Mouse (Mus musculus) lung, postnatal 0 days (tissue): ENCODE measurements around the gene Cntn5. TPM values are rescaled to one million over a fixed set of nuclear protein-coding genes. Genes with fewer than 3 reads are reported as not detected.

Experiments used
- ATAC-seq: fragments of 200-750 bp; cut with Nextera tagmentation; 2 replicates; pipeline ENCODE4 v1.8.0; 2017; ENCODE audit warnings: moderate library complexity
- DNase-seq: peaks from one replicate; pipeline ENCODE4 v3.0.0-alpha.2; 2016; ENCODE audit warnings: low spot score
- H3K27ac ChIP-seq: fragments of 300-500 bp; sonication (generic); 2 replicates; pipeline ENCODE4 v1.5.1; 2014; ENCODE audit warnings: antibody characterized with exemption, mild to moderate bottlenecking, low read length, mixed read lengths
- H3K27me3 ChIP-seq: fragments of 300-500 bp; sonication (generic); replicated peaks from 2 replicates; pipeline ENCODE4 v1.6.1; 2014; ENCODE audit warnings: low read length, mixed read lengths; ENCODE audit not compliant: insufficient read depth
- H3K36me3 ChIP-seq: fragments of 300-500 bp; sonication (generic); 2 replicates; pipeline ENCODE4 v1.6.1; 2014; ENCODE audit warnings: low read length, mixed read lengths; ENCODE audit not compliant: insufficient read depth
- H3K4me1 ChIP-seq: fragments of 300-500 bp; sonication (generic); 2 replicates; pipeline ENCODE4 v1.6.1; 2014; ENCODE audit warnings: antibody characterized with exemption, low read depth, low read length, mixed read lengths; ENCODE audit not compliant: insufficient read depth
- H3K4me2 ChIP-seq: fragments of 300-500 bp; sonication (generic); replicated peaks from 2 replicates; pipeline ENCODE4 v1.6.1; 2014; ENCODE audit warnings: low read depth, mild to moderate bottlenecking, low read length, moderate library complexity, mixed read lengths
- H3K4me3 ChIP-seq: fragments of 300-500 bp; sonication (generic); 2 replicates; pipeline ENCODE4 v1.5.1; 2014; ENCODE audit warnings: low read depth, low read length
- H3K9ac ChIP-seq: fragments of 300-500 bp; sonication (generic); replicated peaks from 2 replicates; pipeline ENCODE4 v1.6.1; 2014; ENCODE audit warnings: low read depth, mild to moderate bottlenecking
- H3K9me3 ChIP-seq: fragments of 300-500 bp; sonication (generic); 2 replicates; pipeline ENCODE4 v1.6.1; 2016; ENCODE audit warnings: low read length, mixed read lengths
- CTCF ChIP-seq: IDR thresholded peaks from 2 replicates; pipeline ENCODE4 v1.5.1; 2016; ENCODE audit warnings: antibody characterized with exemption, mild to moderate bottlenecking
- EP300 ChIP-seq: IDR thresholded peaks from 2 replicates; pipeline ENCODE4 v1.6.1; 2016; ENCODE audit warnings: antibody characterized with exemption, mild to moderate bottlenecking, control low read depth
- WGBS: fragments of 180-500 bp; shearing (Covaris S2); extraction: QIAGEN DNeasy Blood & Tissue Kit; methylation state at CpG from one replicate; pipeline ENCODE4 v1.1.7; 2014; 5-methylcytosine and 5-hydroxymethylcytosine counted together
- polyA plus RNA-seq: library from polyadenylated mRNA; unstranded; fragments of >200 nt; fragmentation: Nextera tagmentation; extraction: Ambion mirVana; gene quantifications from 2 replicates; pipeline ENCODE4 v1.2.1, GENCODE M21; 2015

Gene Cntn5
- polyA plus RNA-seq, 1 experiment from 2014 or later, result not detected

- Histone ChIP-seq H3K27me3 (no peaks in the 10 kb centered on the region), H3K9me3 (no peaks in the 10 kb centered on the region), H3K9ac (no peak overlapping the region), H3K4me3 (no peak overlapping the region), H3K4me2 (no peak overlapping the region), H3K27ac (no peak overlapping the region), H3K36me3 (no peaks in the 10 kb centered on the region), H3K4me1 (no peaks in the 10 kb centered on the region)
- DNase-seq (no peak), ATAC-seq (no peak)
- TF ChIP-seq EP300 (no peak), CTCF (no peak)
These were observed 528.3 kb downstream of the Cntn5 start for GRCm38 (mm10) chr9:10376261-10376660.

DNA sequence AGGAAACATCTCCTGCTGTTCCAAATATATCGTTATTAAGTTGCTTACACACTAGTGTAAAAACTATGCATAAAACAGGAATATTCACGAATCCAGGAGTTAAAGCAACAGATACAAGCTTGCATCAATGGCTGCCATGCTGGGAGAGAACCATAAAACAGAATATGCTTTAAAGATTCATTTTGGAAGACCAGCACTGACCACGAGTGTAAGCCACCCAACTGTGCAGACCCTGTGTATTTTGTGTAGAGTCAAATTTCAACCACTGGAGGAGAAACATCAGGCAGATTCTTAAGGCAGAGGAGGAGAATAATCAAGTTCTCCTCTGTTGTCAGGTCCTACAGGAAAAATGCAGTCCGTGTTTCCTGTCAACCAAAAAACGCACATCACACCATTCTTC is 535.6 kb downstream of the Cntn5 start:
- H3K9ac ChIP-seq, result no peak overlapping the region
- TF ChIP-seq EP300 (no peak), CTCF (no peak)
- H3K9me3 ChIP-seq, result no peaks in the 10 kb centered on the region
- H3K27me3 ChIP-seq, result no peaks in the 10 kb centered on the region
- no peak for DNase-seq
- H3K4me2 ChIP-seq, result no peak overlapping the region
- H3K4me3 ChIP-seq, result no peak overlapping the region
- H3K27ac ChIP-seq, result no peak overlapping the region
- 56% methylated on average over 5 of the region's 5 CpGs for WGBS
- no peak for ATAC-seq
- no peaks in the 10 kb centered on the region for H3K36me3 ChIP-seq
- H3K4me1 ChIP-seq, result no peaks in the 10 kb centered on the region

DNA sequence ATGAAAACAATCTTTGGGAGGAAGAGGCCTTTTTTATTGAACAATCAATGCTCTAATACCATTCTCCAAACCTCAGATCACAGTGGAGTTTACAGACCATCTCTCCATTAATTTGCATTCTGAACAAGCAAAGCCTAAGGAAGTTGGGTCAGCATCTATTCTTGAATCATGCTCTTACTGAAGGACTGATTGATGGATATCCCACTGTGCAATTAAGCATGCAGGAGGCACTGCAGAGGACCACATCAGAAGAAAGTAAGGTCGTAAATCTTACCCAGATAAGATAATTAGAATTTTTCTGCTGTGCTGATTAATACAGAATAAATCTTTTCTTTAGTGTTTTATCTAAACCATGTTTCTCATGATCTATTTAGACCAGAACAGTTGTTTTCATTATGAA is 536.2 kb downstream of the Cntn5 start:
- H3K27ac ChIP-seq, result no peak overlapping the region
- WGBS, result 41% methylated on average over 1 of the region's 1 CpGs
- no peak for TF ChIP-seq EP300
- TF ChIP-seq CTCF, result no peak
- H3K4me1 ChIP-seq, result no peaks in the 10 kb centered on the region
- ATAC-seq (no peak), DNase-seq (no peak)
- H3K4me2 ChIP-seq, result no peak overlapping the region
- no peaks in the 10 kb centered on the region for H3K27me3 ChIP-seq
- H3K4me3 ChIP-seq, result no peak overlapping the region
- no peaks in the 10 kb centered on the region for H3K9me3 ChIP-seq
- H3K36me3 ChIP-seq, result no peaks in the 10 kb centered on the region
- H3K9ac ChIP-seq, result no peak overlapping the region

DNA sequence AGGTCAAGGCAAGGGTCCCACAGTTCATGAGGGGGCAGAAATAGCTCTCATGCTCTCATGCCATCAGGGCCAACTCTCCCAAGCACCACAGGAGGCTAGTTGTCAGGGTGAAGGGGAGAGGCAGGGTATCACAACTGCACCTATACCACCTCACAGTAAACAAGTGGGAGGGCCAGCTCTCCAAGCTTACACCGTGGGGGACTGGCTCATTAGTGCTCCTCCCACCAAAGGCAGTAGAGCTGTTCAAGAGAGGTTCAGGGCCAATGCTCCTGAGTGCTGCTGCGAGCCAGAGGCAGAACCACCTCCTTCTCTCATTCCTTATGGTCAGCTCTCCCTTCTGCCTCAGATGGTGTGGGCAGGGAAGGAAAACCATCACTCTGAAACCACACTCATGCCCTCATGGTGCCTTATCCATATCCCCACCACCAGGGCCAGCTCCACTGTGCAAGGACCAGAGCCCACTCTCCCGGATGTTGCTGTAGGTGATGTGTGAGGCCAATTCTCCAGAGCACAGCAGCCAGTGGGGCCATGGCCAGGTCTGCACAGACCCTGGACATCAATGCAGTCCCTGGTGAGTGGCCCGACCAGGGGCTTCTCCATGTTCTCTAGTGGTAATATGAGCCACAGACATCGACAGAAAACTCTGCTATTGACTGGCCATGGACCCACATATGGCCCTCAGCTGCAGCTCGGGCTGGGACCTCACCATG is 538.2 kb downstream of the Cntn5 start:
- 62% methylated on average over 6 of the region's 6 CpGs for WGBS
- ATAC-seq, result no peak

GRCm38 (mm10) chr9:10350909-10351655 is 553.5 kb downstream of the Cntn5 start:
- H3K9ac ChIP-seq, result no peak overlapping the region
- H3K4me1 ChIP-seq, result no peaks in the 10 kb centered on the region
- no peak for ATAC-seq
- DNase-seq, result no peak
- H3K4me2 ChIP-seq, result no peak overlapping the region
- no peaks in the 10 kb centered on the region for H3K9me3 ChIP-seq
- H3K27me3 ChIP-seq, result no peaks in the 10 kb centered on the region
- TF ChIP-seq EP300 (no peak), CTCF (no peak)
- H3K36me3 ChIP-seq, result no peaks in the 10 kb centered on the region
- no peak overlapping the region for H3K27ac ChIP-seq
- 80% methylated on average over 4 of the region's 4 CpGs for WGBS
- H3K4me3 ChIP-seq, result no peak overlapping the region

More for the DNA sequence above, 538.2 kb downstream of the Cntn5 start:
- no peak for DNase-seq
- Histone ChIP-seq H3K36me3 (no peaks in the 10 kb centered on the region), H3K9me3 (no peaks in the 10 kb centered on the region), H3K27ac (no peak overlapping the region), H3K4me1 (no peaks in the 10 kb centered on the region), H3K4me3 (no peak overlapping the region), H3K27me3 (no peaks in the 10 kb centered on the region), H3K4me2 (no peak overlapping the region), H3K9ac (no peak overlapping the region)
- TF ChIP-seq EP300 (no peak), CTCF (no peak)

- H3K4me1 ChIP-seq, result no peaks in the 10 kb centered on the region
- WGBS, result 64% methylated on average over 11 of the region's 11 CpGs
- no peak overlapping the region for H3K4me3 ChIP-seq
- ATAC-seq (no peak), DNase-seq (no peak)
- no peak overlapping the region for H3K4me2 ChIP-seq
- TF ChIP-seq EP300 (no peak), CTCF (no peak)
- no peaks in the 10 kb centered on the region for H3K36me3 ChIP-seq
- no peak overlapping the region for H3K9ac ChIP-seq
- H3K9me3 ChIP-seq, result no peaks in the 10 kb centered on the region
- no peak overlapping the region for H3K27ac ChIP-seq
- no peaks in the 10 kb centered on the region for H3K27me3 ChIP-seq
These were observed 555.8 kb downstream of the Cntn5 start for GRCm38 (mm10) chr9:10348741-10349140.
